Mouse (Mus musculus): ENCODE measurements around the gene Olfr933.

- TF ChIP-seq POLR2A (IDR thresholded peaks at IDR 0.05; ENCODE audit: control insufficient read depth, extremely low read depth, insufficient read depth, low read length, poor library complexity) = no peak
- TF ChIP-seq CTCF (IDR thresholded peaks at IDR 0.05; ENCODE audit: borderline replicate concordance, control insufficient read depth, extremely low read depth, insufficient read depth, low read length, poor library complexity) = no peak
These were observed 16.1 kb downstream of the Olfr933 start, which contains the start of gene Olfr934 for GRCm38 (mm10) chr9:38988215-38988614.
